Mouse (Mus musculus) cerebellum, adult 2 months (tissue): Measurements from ENCODE around the gene Emc10. TPM values are rescaled to one million over a fixed set of nuclear protein-coding genes. Genes with fewer than 3 reads are reported as not detected.

Experiments used
- DNase-seq, 2 experiments: peaks; one replicate each; pipeline ENCODE4 v3.0.0; 2021
- H3K27ac ChIP-seq: fragments of 200-500 bp; 2 replicates; pipeline ENCODE4 v1.5.1; 2012; ENCODE audit warnings: low read length, control low read depth, inconsistent platforms; ENCODE audit not compliant: insufficient read depth
- H3K27me3 ChIP-seq: fragments of 200-500 bp; 2 replicates; pipeline ENCODE4 v1.6.1; 2012; ENCODE audit warnings: inconsistent platforms, mild to moderate bottlenecking, low read length, moderate library complexity; ENCODE audit not compliant: control insufficient read depth, insufficient read depth
- H3K4me1 ChIP-seq: fragments of 200-500 bp; 2 replicates; pipeline ENCODE4 v1.6.1; 2011; ENCODE audit warnings: low read length; ENCODE audit not compliant: control insufficient read depth, insufficient read depth
- H3K4me3 ChIP-seq: fragments of 200-500 bp; replicated peaks from 2 replicates; pipeline ENCODE3; 2011; ENCODE audit warnings: mild to moderate bottlenecking, low read depth, low read length, control low read depth; ENCODE audit not compliant: insufficient read depth
- CTCF ChIP-seq: fragments of 200-500 bp; IDR thresholded peaks from 2 replicates; pipeline ENCODE4 v1.5.1; 2011; ENCODE audit warnings: low read depth, mild to moderate bottlenecking, control low read depth, low read length, moderate library complexity, borderline replicate concordance; ENCODE audit not compliant: insufficient read depth
- POLR2A ChIP-seq: fragments of 200-500 bp; IDR thresholded peaks from 2 replicates; pipeline ENCODE4 v1.6.1; 2011; ENCODE audit warnings: low read length, control low read depth, borderline replicate concordance; ENCODE audit not compliant: insufficient read depth
- WGBS: fragments of 180-500 bp; shearing (Covaris S2); methylation state at CpG from one replicate; pipeline ENCODE4 v1.1.7; 2018; 5-methylcytosine and 5-hydroxymethylcytosine counted together
- polyA plus RNA-seq: library from polyadenylated mRNA; depleted of rRNA; stranded (reverse); fragments of >200 nt; gene quantifications from 2 replicates; pipeline ENCODE4 v1.2.3, GENCODE M21; 2012

The Emc10 gene
- polyA plus RNA-seq, 1 experiment = 302 TPM

GRCm38 (mm10) chr7:44535657-44536589, 39.6 kb upstream of the Emc10 start:
- H3K4me1 ChIP-seq = peaks cover 27% of the 10 kb centered on the region
- no peak overlapping the region for H3K4me3 ChIP-seq
- peak overlapping the region; percentile 14; the same call in 1 of the 2 replicates for H3K27ac ChIP-seq
- H3K27me3 ChIP-seq = no peaks in the 10 kb centered on the region
- DNase-seq = no peak
- TF ChIP-seq CTCF = no peak
- TF ChIP-seq POLR2A = no peak
- 87% methylated on average over 27 of the region's 27 CpGs for WGBS

DNA sequence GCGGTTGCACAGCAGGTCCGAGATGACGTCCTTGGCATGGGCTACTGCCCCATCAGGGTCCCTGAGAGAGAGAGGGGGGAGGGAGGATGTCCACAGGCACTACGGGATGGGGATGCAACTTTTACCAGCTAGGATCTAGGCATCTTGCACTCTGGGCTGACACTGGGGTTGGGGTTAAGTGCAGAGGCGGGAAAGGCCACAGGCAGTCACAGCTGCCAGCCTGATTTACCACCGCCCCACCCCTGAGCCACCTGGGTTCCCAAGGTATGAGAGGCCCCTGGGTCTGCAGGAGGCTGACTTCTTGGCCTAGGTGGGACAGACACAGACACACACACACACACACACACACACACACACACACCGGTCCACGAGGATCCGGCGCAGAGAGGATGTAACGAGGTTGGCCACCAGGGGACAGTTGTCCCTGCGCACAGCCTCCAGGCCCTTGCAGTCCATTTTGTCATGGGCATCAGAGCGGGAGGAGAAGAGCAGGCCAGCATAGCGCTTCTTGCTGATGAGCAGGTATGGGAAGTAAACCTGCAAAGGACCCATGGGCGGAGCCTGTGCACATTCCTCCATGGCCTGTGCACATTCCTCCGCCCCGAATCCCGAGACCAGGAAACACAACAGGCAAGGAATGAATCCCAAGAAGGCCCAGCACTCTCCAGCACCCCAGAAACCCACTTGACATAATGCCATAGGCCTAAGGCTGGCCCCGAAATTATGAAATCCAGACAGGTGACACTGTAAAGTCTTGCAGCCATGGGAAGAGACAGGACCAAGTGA, 38.5 kb upstream of the Emc10 start:
- Histone ChIP-seq H3K4me3 (no peak overlapping the region), H3K4me1 (peaks cover 27% of the 10 kb centered on the region), H3K27ac (no peak overlapping the region), H3K27me3 (no peaks in the 10 kb centered on the region)
- TF ChIP-seq POLR2A = no peak
- TF ChIP-seq CTCF = no peak
- WGBS = 85% methylated on average over 19 of the region's 19 CpGs
- DNase-seq = no peak

DNA sequence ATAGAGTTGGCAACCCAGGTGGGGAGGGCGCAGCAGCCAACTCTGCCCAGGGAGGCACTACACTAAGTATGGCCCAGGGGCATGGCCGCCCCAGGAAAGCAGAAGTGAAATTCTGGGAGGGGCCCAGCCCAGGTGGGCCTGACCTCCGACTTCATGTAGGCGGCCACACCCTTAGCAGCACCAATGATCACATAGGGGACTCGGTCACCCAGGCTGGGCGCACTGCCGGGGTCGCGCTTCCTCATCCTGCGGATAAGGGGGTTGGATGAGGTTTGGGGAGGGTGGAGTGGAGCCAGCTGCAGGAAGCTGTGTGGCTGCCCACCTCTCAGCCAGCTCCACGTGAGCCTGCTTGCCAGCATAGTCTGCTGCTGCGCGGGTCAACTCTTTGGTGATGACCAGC, 37.9 kb upstream of the Emc10 start:
- no peak for DNase-seq

DNA sequence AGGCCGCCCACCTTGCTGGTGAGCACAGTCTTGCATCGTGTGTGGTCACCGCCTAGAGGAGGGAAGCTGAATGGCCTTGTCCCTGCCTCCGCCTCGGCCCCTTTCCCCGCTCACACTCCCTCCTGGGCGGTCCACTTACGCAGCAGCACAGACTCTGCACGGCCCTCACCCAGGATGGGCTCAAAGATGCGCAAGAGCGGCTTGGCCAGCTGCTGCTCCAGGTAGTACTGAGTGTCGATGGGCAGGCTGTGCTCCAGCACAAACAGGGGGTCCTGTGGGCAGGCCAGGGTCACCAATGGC, 37.4 kb upstream of the Emc10 start:
- DNase-seq = no peak
- peaks cover 27% of the 10 kb centered on the region for H3K4me1 ChIP-seq
- no peak for TF ChIP-seq CTCF
- TF ChIP-seq POLR2A = no peak
- H3K27me3 ChIP-seq = no peaks in the 10 kb centered on the region
- 78% methylated on average over 12 of the region's 12 CpGs for WGBS
- H3K4me3 ChIP-seq = no peak overlapping the region
- no peak overlapping the region for H3K27ac ChIP-seq

More for the DNA sequence above, 37.9 kb upstream of the Emc10 start:
- peaks cover 27% of the 10 kb centered on the region for H3K4me1 ChIP-seq
- H3K4me3 ChIP-seq = no peak overlapping the region
- H3K27ac ChIP-seq = no peak overlapping the region
- WGBS = 80% methylated on average over 13 of the region's 13 CpGs
- no peaks in the 10 kb centered on the region for H3K27me3 ChIP-seq
- TF ChIP-seq POLR2A (no peak), CTCF (no peak)

GRCm38 (mm10) chr7:44532918-44533745, 36.8 kb upstream of the Emc10 start:
- no peak overlapping the region for H3K4me3 ChIP-seq
- peaks cover 22% of the 10 kb centered on the region for H3K4me1 ChIP-seq
- H3K27me3 ChIP-seq = no peaks in the 10 kb centered on the region
- DNase-seq = no peak
- no peak overlapping the region for H3K27ac ChIP-seq
- TF ChIP-seq CTCF (no peak), POLR2A (no peak)
- 85% methylated on average over 29 of the region's 29 CpGs for WGBS

DNA sequence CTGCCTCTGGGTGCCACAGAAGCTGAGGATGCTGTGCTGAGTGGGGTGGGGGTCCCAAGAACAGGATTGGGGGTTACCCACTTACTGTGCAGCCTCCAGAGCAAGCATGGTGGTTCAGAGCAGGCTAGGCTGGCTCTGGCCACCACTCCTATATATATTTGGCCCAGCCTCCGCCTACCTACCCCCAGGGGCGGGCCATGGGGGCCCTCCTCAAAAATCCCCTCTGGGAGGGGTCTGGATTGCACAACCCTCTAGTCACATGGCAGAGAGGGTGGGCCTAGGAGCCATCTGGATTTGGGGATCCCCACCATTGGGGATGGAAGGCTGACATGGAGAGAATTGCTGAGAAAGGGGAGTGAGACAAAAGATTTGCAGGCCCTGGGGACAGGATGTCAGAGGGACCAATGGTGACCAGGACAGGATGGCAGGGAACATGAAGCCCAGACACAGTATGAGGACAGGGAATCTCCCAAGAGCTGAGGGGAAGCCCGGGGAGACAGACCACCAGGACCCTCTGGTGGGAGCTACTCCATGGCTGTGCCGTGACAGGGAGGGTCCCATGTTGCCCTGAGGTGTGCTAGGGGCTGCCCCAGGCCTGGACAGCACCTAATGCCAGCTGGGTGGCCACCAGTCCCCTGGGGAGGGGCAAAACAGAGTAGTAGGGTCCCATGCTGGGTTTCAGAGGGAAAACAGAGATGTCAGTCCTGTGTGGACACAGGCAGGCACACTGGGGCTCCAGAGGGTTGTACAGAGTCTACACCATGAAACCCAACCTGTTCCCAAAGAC, 35.8 kb upstream of the Emc10 start, which contains the start of gene Spib:
TSS of gene Spib (minus strand) at position 126 of the 787 bp plus-strand sequence.
- no peak for DNase-seq
- H3K27ac ChIP-seq = no peak within 1 kb of the TSS
- peaks cover 12% of the 10 kb centered on the region for H3K4me1 ChIP-seq
- 77% methylated on average over 4 of the region's 4 CpGs for WGBS
- H3K4me3 ChIP-seq = no peak within 1 kb of the TSS
- TF ChIP-seq CTCF (no peak), POLR2A (no peak)
- H3K27me3 ChIP-seq = no peaks in the 10 kb centered on the region
